Mouse (Mus musculus) midbrain, embryonic 16.5 days (tissue): ENCODE measurements at regions not wholly inside any gene's neighbourhood (a gene's known extent, or its start where the extent isn't known, plus 50 kb on each side); places are given as distances from the start of the nearest gene placed in this dataset.

Experiments used
- ATAC-seq: fragments of 200-750 bp; cut with Nextera tagmentation; 2 replicates; pipeline ENCODE4 v1.8.0; 2017; ENCODE audit warnings: moderate TSS enrichment
- H3K27ac ChIP-seq: fragments of 300-500 bp; sonication (generic); 2 replicates; pipeline ENCODE4 v1.5.1; 2014; ENCODE audit warnings: mild to moderate bottlenecking, low read length, mixed read lengths
- H3K27me3 ChIP-seq: fragments of 300-500 bp; sonication (generic); 2 replicates; pipeline ENCODE4 v1.6.1; 2014; ENCODE audit warnings: low read depth, low read length, mixed read lengths; ENCODE audit not compliant: control insufficient read depth, insufficient read depth
- H3K36me3 ChIP-seq: fragments of 300-500 bp; sonication (generic); 2 replicates; pipeline ENCODE4 v1.6.1; 2014; ENCODE audit warnings: mild to moderate bottlenecking, low read length, moderate library complexity, mixed read lengths; ENCODE audit not compliant: control insufficient read depth, insufficient read depth
- H3K4me1 ChIP-seq: fragments of 300-500 bp; sonication (generic); 2 replicates; pipeline ENCODE4 v1.6.1; 2014; ENCODE audit warnings: mild to moderate bottlenecking, low read length, mixed read lengths; ENCODE audit not compliant: control insufficient read depth, insufficient read depth
- H3K4me2 ChIP-seq: fragments of 300-500 bp; sonication (generic); 2 replicates; pipeline ENCODE4 v1.6.1; 2014; ENCODE audit warnings: mild to moderate bottlenecking, low read length, mixed read lengths
- H3K4me3 ChIP-seq: fragments of 300-500 bp; sonication (generic); 2 replicates; pipeline ENCODE4 v1.5.1; 2014; ENCODE audit warnings: low read depth, mild to moderate bottlenecking, low read length, moderate library complexity, mixed read lengths
- H3K9ac ChIP-seq: fragments of 300-500 bp; sonication (generic); 2 replicates; pipeline ENCODE4 v1.6.1; 2014; ENCODE audit warnings: low read depth, low read length, mixed read lengths
- H3K9me3 ChIP-seq: fragments of 300-500 bp; sonication (generic); replicated peaks from 2 replicates; pipeline ENCODE4 v1.6.1; 2014; ENCODE audit warnings: mild to moderate bottlenecking, low read length, mixed read lengths; ENCODE audit not compliant: control insufficient read depth, poor library complexity, severe bottlenecking
- WGBS: fragments of 180-500 bp; shearing (Covaris S2); extraction: QIAGEN DNeasy Blood & Tissue Kit; methylation state at CpG from one replicate; pipeline ENCODE4 v1.1.7; 2014; 5-methylcytosine and 5-hydroxymethylcytosine counted together

GRCm38 (mm10) chr3:155408907-155409306 lies 315.7 kb downstream of the Lrriq3 start:
- peak; percentile 58; the same call in 1 of the 2 replicates for ATAC-seq
- Histone ChIP-seq H3K4me3 (no peak overlapping the region), H3K9ac (no peak overlapping the region), H3K4me2 (no peak overlapping the region), H3K9me3 (no peaks in the 10 kb centered on the region), H3K4me1 (peaks cover 9% of the 10 kb centered on the region), H3K27ac (no peak overlapping the region), H3K27me3 (no peaks in the 10 kb centered on the region), H3K36me3 (no peaks in the 10 kb centered on the region)
- 24% methylated on average over 2 of the region's 2 CpGs for WGBS

GRCm38 (mm10) chr3:155409371-155409770 lies 316.1 kb downstream of the Lrriq3 start:
- Histone ChIP-seq H3K27ac (no peak overlapping the region), H3K36me3 (no peaks in the 10 kb centered on the region), H3K4me2 (no peak overlapping the region), H3K4me1 (peaks cover 9% of the 10 kb centered on the region), H3K27me3 (no peaks in the 10 kb centered on the region), H3K9ac (no peak overlapping the region), H3K9me3 (no peaks in the 10 kb centered on the region), H3K4me3 (no peak overlapping the region)
- 71% methylated on average over 2 of the region's 2 CpGs for WGBS
- ATAC-seq: no peak

GRCm38 (mm10) chr3:155409867-155410266 lies 316.6 kb downstream of the Lrriq3 start:
- no peak overlapping the region for H3K4me2 ChIP-seq
- no peaks in the 10 kb centered on the region for H3K36me3 ChIP-seq
- WGBS: 52% methylated on average over 2 of the region's 2 CpGs
- ATAC-seq: 0 out of 2 replicates have a peak, but pooled peaks have one; percentile 42
- H3K27me3 ChIP-seq: no peaks in the 10 kb centered on the region
- no peak overlapping the region for H3K27ac ChIP-seq
- peaks cover 9% of the 10 kb centered on the region for H3K4me1 ChIP-seq
- no peak overlapping the region for H3K4me3 ChIP-seq
- H3K9ac ChIP-seq: no peak overlapping the region
- no peaks in the 10 kb centered on the region for H3K9me3 ChIP-seq

- Histone ChIP-seq H3K4me2 (peak overlapping the region; percentile 26), H3K9ac (no peak overlapping the region), H3K27me3 (no peaks in the 10 kb centered on the region), H3K4me3 (no peak overlapping the region), H3K9me3 (no peaks in the 10 kb centered on the region), H3K27ac (peak overlapping the region; percentile 82), H3K36me3 (no peaks in the 10 kb centered on the region), H3K4me1 (peaks cover 5% of the 10 kb centered on the region)
- WGBS: 57% methylated on average over 16 of the region's 16 CpGs
- peak; percentile 91 for ATAC-seq
Measured at GRCm38 (mm10) chr3:155459701-155460481, 366.7 kb downstream of the Lrriq3 start.

- H3K9ac ChIP-seq: no peak overlapping the region
- H3K27ac ChIP-seq: no peak overlapping the region
- ATAC-seq: no peak
- no peak overlapping the region for H3K4me3 ChIP-seq
- WGBS: 81% methylated on average over 4 of the region's 4 CpGs
- H3K9me3 ChIP-seq: no peaks in the 10 kb centered on the region
- H3K27me3 ChIP-seq: no peaks in the 10 kb centered on the region
- no peaks in the 10 kb centered on the region for H3K36me3 ChIP-seq
- peaks cover 5% of the 10 kb centered on the region for H3K4me1 ChIP-seq
- H3K4me2 ChIP-seq: no peak overlapping the region
Measured at GRCm38 (mm10) chr3:155462095-155462494, 368.9 kb downstream of the Lrriq3 start.

GRCm38 (mm10) chr3:155470742-155471141 lies 377.5 kb downstream of the Lrriq3 start:
- no peaks in the 10 kb centered on the region for H3K36me3 ChIP-seq
- H3K27ac ChIP-seq: no peak overlapping the region
- no peak overlapping the region for H3K9ac ChIP-seq
- H3K9me3 ChIP-seq: no peaks in the 10 kb centered on the region
- no peaks in the 10 kb centered on the region for H3K27me3 ChIP-seq
- no peak for ATAC-seq
- WGBS: 78% methylated on average over 2 of the region's 2 CpGs
- H3K4me3 ChIP-seq: no peak overlapping the region
- no peak overlapping the region for H3K4me2 ChIP-seq
- H3K4me1 ChIP-seq: no peaks in the 10 kb centered on the region

- Histone ChIP-seq H3K27ac (no peak overlapping the region), H3K4me1 (no peaks in the 10 kb centered on the region), H3K27me3 (no peaks in the 10 kb centered on the region), H3K36me3 (no peaks in the 10 kb centered on the region), H3K4me2 (no peak overlapping the region), H3K9me3 (no peaks in the 10 kb centered on the region), H3K9ac (no peak overlapping the region), H3K4me3 (no peak overlapping the region)
- ATAC-seq: no peak
- 74% methylated on average over 2 of the region's 2 CpGs for WGBS
Measured at GRCm38 (mm10) chr3:155485487-155485886, 392.3 kb downstream of the Lrriq3 start.

GRCm38 (mm10) chr3:155487877-155488537 lies 394.8 kb downstream of the Lrriq3 start:
- H3K4me2 ChIP-seq: no peak overlapping the region
- no peak overlapping the region for H3K4me3 ChIP-seq
- H3K9ac ChIP-seq: no peak overlapping the region
- no peaks in the 10 kb centered on the region for H3K27me3 ChIP-seq
- H3K27ac ChIP-seq: no peak overlapping the region
- no peaks in the 10 kb centered on the region for H3K9me3 ChIP-seq
- H3K36me3 ChIP-seq: no peaks in the 10 kb centered on the region
- WGBS: 44% methylated on average over 8 of the region's 8 CpGs
- H3K4me1 ChIP-seq: no peaks in the 10 kb centered on the region
- ATAC-seq: peak; percentile 32; the same call in 1 of the 2 replicates

- no peak overlapping the region for H3K4me2 ChIP-seq
- H3K9ac ChIP-seq: no peak overlapping the region
- H3K4me1 ChIP-seq: no peaks in the 10 kb centered on the region
- no peak for ATAC-seq
- H3K36me3 ChIP-seq: no peaks in the 10 kb centered on the region
- H3K4me3 ChIP-seq: no peak overlapping the region
- H3K27ac ChIP-seq: no peak overlapping the region
- WGBS: 62% methylated on average over 1 of the region's 1 CpGs
- H3K27me3 ChIP-seq: no peaks in the 10 kb centered on the region
- no peaks in the 10 kb centered on the region for H3K9me3 ChIP-seq
Measured at GRCm38 (mm10) chr3:155490670-155491069, 397.4 kb downstream of the Lrriq3 start.
